7 mouse cellular contexts compared by ENCODE assay signal in the genomic region with DNA sequence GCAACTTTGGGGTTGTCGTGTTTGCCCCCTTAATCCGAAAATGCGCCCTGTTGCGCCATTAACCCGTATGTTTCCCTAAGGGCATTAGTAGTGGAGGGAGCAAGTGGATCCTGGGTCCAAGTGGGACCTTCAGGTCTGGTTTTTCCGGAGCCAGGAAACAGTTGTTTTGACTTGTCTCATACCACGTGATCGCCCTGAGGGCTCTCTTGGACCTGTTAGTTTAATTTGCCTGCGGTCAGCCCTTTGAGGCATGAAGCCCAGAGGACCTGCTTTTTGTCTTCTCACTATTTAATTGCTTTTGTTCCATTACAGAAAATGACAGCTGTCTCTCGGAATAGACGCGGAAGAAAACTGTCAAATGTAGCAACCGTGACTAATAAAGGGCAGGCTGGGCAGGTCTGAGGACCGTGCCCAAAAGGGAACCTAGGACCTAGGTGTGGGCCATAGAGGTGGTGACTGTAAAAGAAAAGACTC. TPM values are rescaled to one million over a fixed set of nuclear protein-coding genes. Genes with fewer than 3 reads are reported as not detected.
DNase-seq lines count a peak whose midpoint lies in the region; ATAC-seq and TF ChIP-seq lines count a peak whose summit lies in the region.

No protein-coding gene starts in this region.

- no peak for TF ChIP-seq CTCF in forebrain, postnatal 0 days (IDR thresholded peaks at IDR 0.05; ENCODE audit: low read depth)
- no peak for TF ChIP-seq CTCF in olfactory bulb, adult 2 months (IDR thresholded peaks at IDR 0.05; ENCODE audit: insufficient read depth, low read depth, low read length)

- no peak for TF ChIP-seq POLR2A in olfactory bulb, adult 2 months (IDR thresholded peaks at IDR 0.05; ENCODE audit: insufficient read depth, low read depth, low read length)

- in situ Hi-C loops in ES-E14 (cut with MboI; ENCODE audit: low sequenced_read_pairs in 2 of 2, unreplicated experiment in 2 of 2) = no loop called here

- ATAC-seq in CD4-positive, CD25-positive, alpha-beta regulatory T cell, adult 4 months = peak; percentile 8
- ATAC-seq in forebrain, postnatal 0 days = peak; percentile 32; the same call in 1 of the 2 replicates
- peak; percentile 25 for ATAC-seq in liver, embryonic 16.5 days (ENCODE audit: low read depth)

- H3K4me2 ChIP-seq in forebrain, postnatal 0 days (ENCODE audit: low read depth) = peak overlapping the region; percentile 84
- peak overlapping the region; percentile 84 for H3K4me2 ChIP-seq in liver, embryonic 16.5 days (ENCODE audit: low read depth, low read length)

- no peaks in the 10 kb centered on the region for H3K9me3 ChIP-seq in ES-E14 (ENCODE audit: control insufficient read depth, insufficient read depth, low read depth, low read length)
- H3K9me3 ChIP-seq in forebrain, postnatal 0 days (ENCODE audit: low read length) = no peaks in the 10 kb centered on the region
- no peaks in the 10 kb centered on the region for H3K9me3 ChIP-seq in liver, embryonic 16.5 days (replicated peaks; ENCODE audit: control insufficient read depth, low read length)

- no peaks in the 10 kb centered on the region; the same call in 1 of the 2 replicates for H3K36me3 ChIP-seq in ES-E14 (ENCODE audit: control insufficient read depth, insufficient read depth, low read length, poor library complexity, severe bottlenecking)
- H3K36me3 ChIP-seq in forebrain, postnatal 0 days (ENCODE audit: insufficient read depth) = no peaks in the 10 kb centered on the region
- no peaks in the 10 kb centered on the region for H3K36me3 ChIP-seq in liver, embryonic 16.5 days (ENCODE audit: control insufficient read depth, insufficient read depth)

- H3K9ac ChIP-seq in ES-E14 (ENCODE audit: insufficient read depth, low read depth, low read length, poor library complexity, severe bottlenecking) = peak overlapping the region; percentile 67; the same call in 1 of the 2 replicates
- peak overlapping the region; percentile 69 for H3K9ac ChIP-seq in forebrain, postnatal 0 days
- peak overlapping the region; percentile 60 for H3K9ac ChIP-seq in liver, embryonic 16.5 days (ENCODE audit: low read depth, low read length)

- DNase-seq in ES-E14 (ENCODE audit: low read depth, low spot score) = peak; percentile 69
- no peak for DNase-seq in forebrain, postnatal 0 days
- DNase-seq in gastrocnemius, postnatal 14 days = no peak
- no peak for DNase-seq in right cerebral cortex, postnatal 14 days

- 1% methylated on average over 14 of the region's 14 CpGs for WGBS in forebrain, postnatal 0 days
- 4% methylated on average over 14 of the region's 14 CpGs for WGBS in liver, embryonic 16.5 days (ENCODE audit: insufficient replicate concordance)
- 4% methylated on average over 14 of the region's 14 CpGs for WGBS in olfactory bulb, adult 2 months

- H3K4me3 ChIP-seq in ES-E14 (ENCODE audit: insufficient read depth in 1 of 2, low read depth in 1 of 2, low read length in 2 of 2, poor library complexity in 1 of 2, severe bottlenecking in 1 of 2) = peak overlapping the region; percentile 67 to 87
- peak overlapping the region; percentile 80 for H3K4me3 ChIP-seq in forebrain, postnatal 0 days (ENCODE audit: low read depth, low read length)
- peak overlapping the region; percentile 93 for H3K4me3 ChIP-seq in liver, embryonic 16.5 days (ENCODE audit: low read depth, low read length)
- peak overlapping the region; percentile 78 for H3K4me3 ChIP-seq in olfactory bulb, adult 2 months (ENCODE audit: insufficient read depth, low read depth, low read length)

- peaks cover 6 to 16% of the 10 kb centered on the region in 2 experiments; a peak in 3 of 4 replicates for H3K4me1 ChIP-seq in ES-E14 (ENCODE audit: control insufficient read depth in 2 of 2, insufficient read depth in 2 of 2, low read length in 2 of 2, poor library complexity in 1 of 2)
- H3K4me1 ChIP-seq in forebrain, postnatal 0 days (ENCODE audit: insufficient read depth) = peaks cover 8% of the 10 kb centered on the region; the same call in 1 of the 2 replicates
- peaks cover 18% of the 10 kb centered on the region for H3K4me1 ChIP-seq in liver, embryonic 16.5 days (ENCODE audit: control insufficient read depth, low read depth, low read length)
- peaks cover 6% of the 10 kb centered on the region; the same call in 1 of the 2 replicates for H3K4me1 ChIP-seq in olfactory bulb, adult 2 months (ENCODE audit: control insufficient read depth, insufficient read depth, low read length)

- peak overlapping the region; percentile 68 for H3K27ac ChIP-seq in ES-E14 (ENCODE audit: insufficient read depth, low read depth, low read length, poor library complexity, severe bottlenecking)
- no peak overlapping the region for H3K27ac ChIP-seq in forebrain, postnatal 0 days (ENCODE audit: low read depth, low read length)
- peak overlapping the region; percentile 65 for H3K27ac ChIP-seq in liver, embryonic 16.5 days (ENCODE audit: low read length)
- peak overlapping the region; percentile 61 for H3K27ac ChIP-seq in olfactory bulb, adult 2 months (ENCODE audit: insufficient read depth, low read depth, low read length)

- intact Hi-C loops in gastrocnemius, postnatal 14 days (cut with DNase I; ENCODE audit: low total_unique reads) = no loop called here

- H3K27me3 ChIP-seq in forebrain, postnatal 0 days (ENCODE audit: insufficient read depth, low read length) = no peaks in the 10 kb centered on the region
- H3K27me3 ChIP-seq in liver, embryonic 16.5 days (ENCODE audit: control insufficient read depth, insufficient read depth, low read depth, low read length) = no peaks in the 10 kb centered on the region

TF ChIP-seq in ES-E14, 5 proteins besides CTCF, POLR2A, EP300 and RAD21:
- TF ChIP-seq CHD2 (IDR thresholded peaks at IDR 0.05; ENCODE audit: low read depth, low read length) (no peak), MAFK (IDR thresholded peaks at IDR 0.05; ENCODE audit: insufficient read depth, low read depth, low read length) (no peak), HCFC1 (IDR thresholded peaks at IDR 0.05; ENCODE audit: borderline replicate concordance, insufficient read depth, low read length) (no peak), ZNF384 (IDR thresholded peaks at IDR 0.05; ENCODE audit: low read depth, low read length) (no peak), ZC3H11A (IDR thresholded peaks at IDR 0.05; ENCODE audit: borderline replicate concordance, low read depth, low read length) (no peak)

RNA-seq across cellular contexts. Expression of gene Plekhm1, which starts 0.5 kb away (rescaled TPM):
- 10 to 100 TPM in 1 of 2 experiments, 1 to 10 TPM in 1; 7.0 to 15.2 TPM for polyA plus RNA-seq in CD4-positive, CD25-positive, alpha-beta regulatory T cell, adult 4 months (2017; shearing (Covaris generic))
- 11.7 and 12.3 TPM in 2 replicates for total RNA-seq in ES-E14 (2012; rRNA removed)
- 4.2 and 7.1 TPM in 2 replicates for total RNA-seq in forebrain, postnatal 0 days (2014; rRNA removed)
- 5.3 and 5.7 TPM in 2 replicates for polyA plus RNA-seq in forebrain, postnatal 0 days (2015; fragmentation: Nextera tagmentation; extraction: Ambion mirVana)
- 3.8 and 4.1 TPM in 2 replicates for polyA plus RNA-seq in liver, embryonic 16.5 days (2015; fragmentation: Nextera tagmentation; extraction: Ambion mirVana)
- not detected in 2 replicates for polyA plus RNA-seq in olfactory bulb, adult 2 months (2012; ENCODE audit: insufficient read depth, insufficient read length, low replicate concordance, missing spikeins)
- total RNA-seq in gastrocnemius, postnatal 14 days (2021) = 1 to 10 TPM; 7.9 to 9.3 TPM

RNA-seq across cellular contexts. Expression of gene Arhgap27, which starts 49.5 kb away (rescaled TPM):
- 10 to 100 TPM; 21.4 to 36.6 TPM for polyA plus RNA-seq in CD4-positive, CD25-positive, alpha-beta regulatory T cell, adult 4 months (2017; shearing (Covaris generic))
- total RNA-seq in ES-E14 (2012; rRNA removed) = 7.8 and 8.2 TPM in 2 replicates
- 4.2 and 5.6 TPM in 2 replicates for total RNA-seq in forebrain, postnatal 0 days (2014; rRNA removed)
- polyA plus RNA-seq in forebrain, postnatal 0 days (2015; fragmentation: Nextera tagmentation; extraction: Ambion mirVana) = 3.2 and 4.8 TPM in 2 replicates
- 2.2 and 3.8 TPM in 2 replicates for polyA plus RNA-seq in liver, embryonic 16.5 days (2015; fragmentation: Nextera tagmentation; extraction: Ambion mirVana)
- not detected in 2 replicates for polyA plus RNA-seq in olfactory bulb, adult 2 months (2012; ENCODE audit: insufficient read depth, insufficient read length, low replicate concordance, missing spikeins)
- 10 to 100 TPM in 1 of 2 experiments, 1 to 10 TPM in 1; 7.5 to 13.5 TPM for total RNA-seq in gastrocnemius, postnatal 14 days (2021)
